Mouse (Mus musculus): ENCODE measurements at regions not wholly inside any gene's neighbourhood (a gene's known extent, or its start where the extent isn't known, plus 50 kb on each side); places are given as distances from the start of the nearest gene placed in this dataset.

- TF ChIP-seq CTCF (IDR thresholded peaks at IDR 0.05) (no peak), EP300 (IDR thresholded peaks at IDR 0.05) (no peak)
Observed at GRCm38 (mm10) chr6:140152418-140153176, 111.3 kb upstream of the Plcz1 start.

All from lung, postnatal 0 days (tissue).